Mouse (Mus musculus) testis, adult 2 months (tissue): ENCODE measurements around the gene Vash2.

Experiments used
- CTCF ChIP-seq: fragments of 200-500 bp; IDR thresholded peaks from 2 replicates; pipeline ENCODE4 v1.5.1; 2012; ENCODE audit warnings: low read depth, mild to moderate bottlenecking, inconsistent platforms, low read length, moderate library complexity; ENCODE audit not compliant: control insufficient read depth, insufficient read depth, insufficient replicate concordance
- POLR2A ChIP-seq: fragments of 200-500 bp; IDR thresholded peaks from 2 replicates; pipeline ENCODE4 v1.6.1; 2012; ENCODE audit warnings: low read depth, mild to moderate bottlenecking, inconsistent platforms, low read length, moderate library complexity; ENCODE audit not compliant: control insufficient read depth

GRCm38 (mm10) chr1:190927751-190928369 is 51.2 kb downstream of the Vash2 start:
- no peak for TF ChIP-seq CTCF
- TF ChIP-seq POLR2A = no peak
